In the genomic region with DNA sequence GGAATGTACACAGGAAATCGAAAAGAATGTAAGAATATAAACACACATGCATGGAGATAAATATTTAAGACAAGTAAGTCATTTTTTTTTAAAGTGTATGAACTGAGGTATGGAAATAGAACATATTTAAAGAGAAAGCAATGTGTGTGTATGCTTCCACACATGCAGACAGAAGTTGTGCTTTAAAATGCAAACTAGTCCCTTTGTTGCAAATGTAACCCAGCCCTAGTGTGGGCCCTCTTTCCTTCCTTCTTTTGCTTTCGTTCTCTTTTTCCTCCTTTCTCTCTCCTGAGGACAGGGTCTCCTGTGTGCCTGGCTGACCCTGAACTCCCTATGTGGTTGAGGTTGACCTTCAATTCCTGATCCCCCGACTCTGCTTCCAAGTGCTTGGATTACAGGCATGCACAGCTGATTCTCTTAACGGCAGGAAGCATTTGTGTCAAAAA, we compare ENCODE assay signal across 11 mouse cellular contexts. TPM values are rescaled to one million over a fixed set of nuclear protein-coding genes. Genes with fewer than 3 reads are reported as not detected.
DNase-seq lines count a peak whose midpoint lies in the region; ATAC-seq and TF ChIP-seq lines count a peak whose summit lies in the region.
"Had no signal": no experiment of that assay in that cellular context is flagged by ENCODE, and none has a peak within 500 bp of the region (broad histone marks: within the 10 kb centered on the region; RNA-seq: fewer than 3 reads in every experiment).

No protein-coding gene starts in this region.

- DNase-seq in heart, embryonic 10.5 days (ENCODE audit: low spot score): no peak
- no peak for DNase-seq in heart, adult 8-10 months (ENCODE audit: low spot score)
- DNase-seq in limb, embryonic 10.5 days (ENCODE audit: low spot score): no peak
- DNase-seq in layer of hippocampus, postnatal 36 days: no peak
- DNase-seq: cerebellum, postnatal 25 days had no signal

- H3K9me3 ChIP-seq in heart, embryonic 10.5 days: no peaks in the 10 kb centered on the region
- H3K9me3 ChIP-seq in limb, embryonic 13.5 days: peaks cover 6% of the 10 kb centered on the region; the same call in 1 of the 2 replicates
- no peaks in the 10 kb centered on the region for H3K9me3 ChIP-seq in limb, embryonic 10.5 days (replicated peaks)
- no peaks in the 10 kb centered on the region for H3K9me3 ChIP-seq in forebrain, embryonic 13.5 days (replicated peaks)

- no peak for ATAC-seq in limb, embryonic 13.5 days (ENCODE audit: low FRiP score, low read depth)
- peak; percentile 65 for ATAC-seq in megakaryocyte progenitor cell, adult 5-6 weeks (replicated peaks; ENCODE audit: poor library complexity)
- no peak for ATAC-seq in forebrain, embryonic 13.5 days
- ATAC-seq: forebrain, embryonic 16.5 days had no signal

- H3K4me3 ChIP-seq in heart, embryonic 10.5 days: no peak overlapping the region
- H3K4me3 ChIP-seq in limb, embryonic 13.5 days: no peak overlapping the region
- no peak overlapping the region for H3K4me3 ChIP-seq in limb, embryonic 10.5 days
- no peak overlapping the region for H3K4me3 ChIP-seq in embryonic fibroblast, embryonic 13.5 days (ENCODE audit: insufficient read depth, low read length)
- H3K4me3 ChIP-seq in forebrain, embryonic 13.5 days: no peak overlapping the region

- H3K36me3 ChIP-seq in heart, embryonic 10.5 days: peaks cover 8% of the 10 kb centered on the region; the same call in 1 of the 2 replicates
- peaks cover 6% of the 10 kb centered on the region for H3K36me3 ChIP-seq in limb, embryonic 13.5 days
- peaks cover 9% of the 10 kb centered on the region for H3K36me3 ChIP-seq in limb, embryonic 10.5 days
- H3K36me3 ChIP-seq in forebrain, embryonic 13.5 days (ENCODE audit: poor library complexity, severe bottlenecking): no peaks in the 10 kb centered on the region

- H3K9ac ChIP-seq in limb, embryonic 13.5 days: no peak overlapping the region
- no peak overlapping the region for H3K9ac ChIP-seq in forebrain, embryonic 13.5 days

- H3K27ac ChIP-seq in heart, embryonic 10.5 days: peak overlapping the region; percentile 42; the same call in 1 of the 2 replicates
- H3K27ac ChIP-seq in limb, embryonic 13.5 days: 0 out of 2 replicates have a peak overlapping the region, but pooled peaks have one; percentile 44
- H3K27ac ChIP-seq in limb, embryonic 10.5 days: no peak overlapping the region
- peak overlapping the region; percentile 76 for H3K27ac ChIP-seq in embryonic fibroblast, embryonic 13.5 days (ENCODE audit: insufficient read depth, low read length)
- H3K27ac ChIP-seq in forebrain, embryonic 13.5 days: no peak overlapping the region

- no peak for TF ChIP-seq CTCF in embryonic fibroblast, embryonic 13.5 days (IDR thresholded peaks at IDR 0.05; ENCODE audit: borderline replicate concordance, insufficient read depth, low read length)

- H3K27me3 ChIP-seq in heart, embryonic 10.5 days (ENCODE audit: insufficient read depth, poor library complexity, severe bottlenecking): no peaks in the 10 kb centered on the region
- no peaks in the 10 kb centered on the region for H3K27me3 ChIP-seq in limb, embryonic 13.5 days
- no peaks in the 10 kb centered on the region for H3K27me3 ChIP-seq in limb, embryonic 10.5 days (ENCODE audit: low read depth, poor library complexity, severe bottlenecking)
- H3K27me3 ChIP-seq in forebrain, embryonic 13.5 days: no peaks in the 10 kb centered on the region
- H3K27me3 ChIP-seq: Patski had no signal

- TF ChIP-seq POLR2A in embryonic fibroblast, embryonic 13.5 days (IDR thresholded peaks at IDR 0.05; ENCODE audit: low read depth, low read length): no peak

- no peak overlapping the region for H3K4me2 ChIP-seq in limb, embryonic 13.5 days (replicated peaks)
- no peak overlapping the region for H3K4me2 ChIP-seq in forebrain, embryonic 13.5 days

- WGBS in heart, embryonic 10.5 days: 57% methylated on average over 4 of the region's 4 CpGs
- 54% methylated on average over 4 of the region's 4 CpGs for WGBS in limb, embryonic 13.5 days
- WGBS in limb, embryonic 10.5 days: 79% methylated on average over 4 of the region's 4 CpGs
- 66% methylated on average over 4 of the region's 4 CpGs for WGBS in forebrain, embryonic 13.5 days

- H3K4me1 ChIP-seq in heart, embryonic 10.5 days: peaks cover 49% of the 10 kb centered on the region
- H3K4me1 ChIP-seq in limb, embryonic 13.5 days: peaks cover 18% of the 10 kb centered on the region
- peaks cover 14% of the 10 kb centered on the region; the same call in 1 of the 2 replicates for H3K4me1 ChIP-seq in limb, embryonic 10.5 days
- H3K4me1 ChIP-seq in embryonic fibroblast, embryonic 13.5 days (ENCODE audit: control insufficient read depth, insufficient read depth, low read length): peaks cover 21% of the 10 kb centered on the region
- H3K4me1 ChIP-seq in forebrain, embryonic 13.5 days: 0 out of 2 replicates have a peak, but pooled peaks cover 3% of the 10 kb centered on the region

RNA-seq across cellular contexts. Expression of gene Rpl27a, which starts 43.2 kb away (rescaled TPM):
- 91.3 and 105 TPM in 2 replicates for polyA plus RNA-seq in heart, embryonic 10.5 days (2016; fragmentation: Nextera tagmentation; extraction: Ambion mirVana)
- 100 to 1,000 TPM in 2 of 4 experiments, 10 to 100 TPM in 2; 82.2 to 125 (median 99.4) TPM for total RNA-seq in heart, adult 8-10 months (2022)
- 141 and 145 TPM in 2 replicates for polyA plus RNA-seq in limb, embryonic 13.5 days (2015; fragmentation: Nextera tagmentation; extraction: Ambion mirVana)
- 130 and 159 TPM in 2 replicates for polyA plus RNA-seq in limb, embryonic 10.5 days (2016; fragmentation: Nextera tagmentation; extraction: Ambion mirVana)
- polyA plus RNA-seq in embryonic fibroblast, embryonic 13.5 days (2011; ENCODE audit: insufficient read length, low read depth, missing spikeins): 433 and 456 TPM in 2 replicates
- 616 and 680 TPM in 2 replicates for total RNA-seq in megakaryocyte progenitor cell, adult 5-6 weeks (2015)
- 869 and 1,010 TPM in 2 replicates for total RNA-seq in megakaryocyte progenitor cell, adult 5-6 weeks (2017)
- total RNA-seq in layer of hippocampus, postnatal 36 days (2021): 100 to 1,000 TPM; 149 to 161 TPM
- polyA plus RNA-seq in forebrain, embryonic 13.5 days (2015; fragmentation: Nextera tagmentation; extraction: Ambion mirVana): 106 TPM in 2 replicates

RNA-seq across cellular contexts. Expression of gene Trim66, which starts 54.2 kb away (rescaled TPM):
- 0.08 TPM in 1 of 2 replicates, not detected in the other for polyA plus RNA-seq in heart, embryonic 10.5 days (2016; fragmentation: Nextera tagmentation; extraction: Ambion mirVana)
- under 1 TPM; 0.13 to 0.37 (median 0.15) TPM for total RNA-seq in heart, adult 8-10 months (2022)
- polyA plus RNA-seq in limb, embryonic 13.5 days (2015; fragmentation: Nextera tagmentation; extraction: Ambion mirVana): 0.04 and 0.05 TPM in 2 replicates
- 0.03 and 0.05 TPM in 2 replicates for polyA plus RNA-seq in limb, embryonic 10.5 days (2016; fragmentation: Nextera tagmentation; extraction: Ambion mirVana)
- 3.2 and 8.7 TPM in 2 replicates for polyA plus RNA-seq in embryonic fibroblast, embryonic 13.5 days (2011; ENCODE audit: insufficient read length, low read depth, missing spikeins)
- total RNA-seq in megakaryocyte progenitor cell, adult 5-6 weeks (2015): 0.15 and 0.22 TPM in 2 replicates
- total RNA-seq in megakaryocyte progenitor cell, adult 5-6 weeks (2017): 0.03 TPM in 1 of 2 replicates, not detected in the other
- total RNA-seq in layer of hippocampus, postnatal 36 days (2021): 1 to 10 TPM; 4.9 to 5.2 TPM
- polyA plus RNA-seq in forebrain, embryonic 13.5 days (2015; fragmentation: Nextera tagmentation; extraction: Ambion mirVana): 0.34 and 0.46 TPM in 2 replicates

Comparison
In these comparisons a context has a peak if more than half of its experiments do, and no peak if none do; other contexts are left out.
1. H3K27ac ChIP-seq: peak in heart, embryonic 10.5 days (single experiment), limb, embryonic 13.5 days (single experiment) and embryonic fibroblast, embryonic 13.5 days (single experiment); none in limb, embryonic 10.5 days (single experiment) and forebrain, embryonic 13.5 days (single experiment).